Mouse (Mus musculus) embryonic stem cell, embryonic (primary cell): Measurements from ENCODE around the gene Tmem104.

Source experiments
- CTCF ChIA-PET, 4 experiments: fragments of 300-600 bp in 2 of 4; fragments of 350-600 bp in 2 of 4; sonication (Branson Sonifier 250); formaldehyde crosslinking; loops; one replicate each; lab custom pipeline; 2022; ENCODE audit warnings: inconsistent platforms in 2 of 4; lab: Charles Lee
- POLR2A ChIA-PET, 4 experiments: fragments of 300-600 bp in 2 of 4; fragments of 350-600 bp in 2 of 4; sonication (Branson Sonifier 250); formaldehyde crosslinking; loops; one replicate each; lab custom pipeline; 2022; ENCODE audit warnings: antibody characterized with exemption in 4 of 4, inconsistent platforms in 1 of 4; lab: Charles Lee

Tmem104 gene

DNA sequence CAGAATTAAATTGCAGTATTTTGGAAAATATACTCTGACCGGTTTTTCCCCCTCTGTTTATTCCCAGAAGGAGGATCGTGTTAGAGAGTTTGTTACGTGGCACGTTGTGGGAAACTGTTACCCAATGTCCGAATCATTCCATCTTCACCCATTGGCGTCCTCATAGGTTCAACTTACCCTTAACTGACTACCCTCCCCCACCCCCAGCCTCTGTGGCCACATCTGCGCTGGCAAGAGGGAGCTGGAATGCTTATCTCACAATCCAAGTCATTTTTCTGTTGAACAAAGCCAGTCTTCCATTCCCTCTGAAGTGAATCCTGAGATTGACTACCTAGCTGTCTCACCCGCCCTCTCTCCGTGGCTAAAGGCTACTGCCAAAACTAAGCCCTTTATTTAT, 25.1 kb upstream of the Tmem104 start:
- ChIA-PET CTCF (interaction anchor here (0.6 to 6.2 kb wide), 25 partner anchors 8 to 250 kb away, joined by 3 to 51 read pairs (median 5); partner anchors contain the start of genes Grin2c (in 2 of the 4), Nat9 (in 1 of the 4), Rab37 (in 1 of the 4) and Tmem104 (in 1 of the 4)), POLR2A (interaction anchor here (0.5 to 5.2 kb wide), 30 partner anchors 8 to 1800 kb away, joined by 3 to 67 read pairs (median 10); partner anchors contain the start of genes Fdxr (in 3 of the 4), Grin2c (in 2 of the 4), Nat9 (in 2 of the 4) and Tmem104 (in 2 of the 4))

DNA sequence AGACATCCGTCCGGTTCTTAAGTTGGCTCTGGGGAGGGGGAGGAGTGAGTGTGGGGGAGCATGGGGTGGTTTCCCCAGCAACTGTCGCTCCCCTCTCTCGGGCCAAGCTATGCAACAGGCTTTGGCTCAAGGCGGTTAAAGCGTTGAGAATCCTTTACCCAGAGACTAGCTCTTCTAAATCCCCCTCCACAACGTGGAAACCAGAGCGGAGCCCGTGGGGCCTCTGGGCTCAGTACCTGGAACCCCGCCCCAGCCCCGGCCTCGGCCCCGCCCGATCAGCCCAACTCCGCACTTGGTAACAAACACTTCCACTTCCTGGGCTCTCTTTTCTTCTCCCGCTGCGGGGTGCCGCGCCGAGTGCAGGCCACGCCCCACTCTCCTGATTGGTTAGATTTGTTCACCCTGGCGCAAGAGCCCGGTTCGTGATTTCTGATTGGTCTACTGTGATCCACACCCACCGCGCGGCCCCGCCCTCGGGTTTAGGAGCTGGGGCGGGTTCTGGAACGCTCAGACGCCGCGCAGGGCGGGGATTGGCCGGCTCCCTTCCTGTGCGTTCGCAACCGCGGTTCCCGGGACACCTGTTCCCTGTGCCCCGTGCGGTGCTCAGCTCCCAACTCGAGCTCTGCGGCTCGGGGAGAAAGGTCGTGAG, 24.3 kb upstream of the Tmem104 start, which contains the start of gene Slc9a3r1:
Gene Slc9a3r1 (plus strand): TSS at position 510 of the 649 bp plus-strand sequence.
- CTCF ChIA-PET, result interaction anchor here (0.5 to 6.2 kb wide), 58 partner anchors 9 to 651 kb away, joined by 3 to 51 read pairs (median 4); partner anchors contain the start of genes Fdxr (in 2 of the 4), Grin2c (in 2 of the 4), Caskin2 (in 1 of the 4) and Fads6 (in 1 of the 4)

DNA sequence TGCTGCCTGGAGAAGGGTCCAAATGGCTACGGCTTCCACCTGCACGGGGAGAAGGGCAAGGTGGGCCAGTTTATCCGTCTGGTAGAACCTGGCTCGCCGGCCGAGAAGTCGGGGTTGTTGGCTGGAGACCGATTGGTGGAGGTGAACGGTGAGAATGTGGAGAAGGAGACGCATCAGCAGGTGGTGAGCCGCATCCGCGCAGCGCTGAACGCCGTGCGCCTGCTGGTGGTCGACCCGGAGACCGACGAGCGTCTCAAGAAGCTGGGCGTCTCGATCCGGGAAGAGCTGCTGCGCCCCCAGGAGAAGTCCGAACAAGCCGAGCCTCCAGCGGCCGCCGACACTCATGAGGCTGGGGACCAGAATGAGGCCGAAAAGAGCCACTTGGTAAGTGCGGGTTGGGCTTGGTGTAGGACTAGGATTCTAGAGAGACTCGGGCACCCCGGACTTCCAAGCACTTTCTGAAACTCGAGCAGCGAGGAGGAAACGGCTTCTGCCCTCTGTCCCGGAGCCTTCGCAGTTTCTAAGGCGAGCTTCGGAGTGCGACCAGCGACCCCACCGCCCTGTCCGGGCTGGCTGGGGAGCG, 23.6 kb upstream of the Tmem104 start:
- ChIA-PET POLR2A (interaction anchor here (0.6 to 5.2 kb wide), 88 partner anchors 9 to 675 kb away, joined by 3 to 67 read pairs (median 4); partner anchors contain the start of genes Fdxr (in 4 of the 4), Nat9 (in 3 of the 4), Tmem104 (in 3 of the 4) and Fads6 (in 2 of the 4)), CTCF (interaction anchor here (0.5 to 6.2 kb wide), 55 partner anchors 10 to 650 kb away, joined by 3 to 51 read pairs (median 4); partner anchors contain the start of genes Fdxr (in 2 of the 4), Grin2c (in 2 of the 4), Caskin2 (in 1 of the 4) and Fads6 (in 1 of the 4))

More for the DNA sequence above, 24.3 kb upstream of the Tmem104 start, which contains the start of gene Slc9a3r1:
- POLR2A ChIA-PET, result interaction anchor here (0.6 to 5.2 kb wide), 82 partner anchors 9 to 676 kb away, joined by 3 to 67 read pairs (median 4); partner anchors contain the start of genes Fdxr (in 4 of the 4), Nat9 (in 3 of the 4), Tmem104 (in 3 of the 4) and Grin2c (in 2 of the 4)

DNA sequence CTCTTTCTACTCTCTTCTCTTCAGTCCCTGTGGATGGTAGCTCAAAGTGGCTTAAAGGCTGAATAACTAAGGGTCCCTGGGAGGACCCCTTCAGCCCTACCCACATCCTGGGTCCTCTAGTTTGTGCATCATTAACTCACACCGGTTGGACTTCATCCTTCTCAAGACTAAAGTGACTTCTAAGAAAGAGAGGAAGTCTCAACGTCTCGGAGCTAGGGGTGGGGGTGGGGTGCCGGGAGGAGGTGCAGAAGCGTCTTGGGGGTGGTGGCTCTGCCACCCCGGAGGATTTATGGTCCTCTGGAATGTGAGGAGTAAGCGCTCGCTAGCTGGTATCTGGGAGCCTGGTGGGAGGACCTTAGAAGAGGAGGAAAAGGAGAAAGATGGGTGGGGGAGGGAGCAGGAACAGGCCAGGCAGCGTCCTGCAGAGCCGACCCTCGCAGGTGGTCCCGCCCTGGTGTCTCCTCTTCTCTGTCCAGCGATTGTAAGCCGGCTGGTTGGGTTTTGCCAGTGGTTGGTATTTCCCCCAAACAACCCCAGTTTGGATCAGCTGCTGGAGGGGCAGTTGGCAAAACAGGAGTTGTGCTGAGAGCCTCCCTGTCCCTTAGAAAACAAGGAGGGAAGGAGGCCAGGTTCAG, 22.8 kb upstream of the Tmem104 start:
- ChIA-PET POLR2A (interaction anchor here (0.6 to 5.2 kb wide), 53 partner anchors 8 to 448 kb away, joined by 3 to 67 read pairs (median 6); partner anchors contain the start of genes Fads6 (in 2 of the 4), Fdxr (in 2 of the 4), Grin2c (in 2 of the 4) and Nat9 (in 2 of the 4)), CTCF (interaction anchor here (0.5 to 4.8 kb wide), 22 partner anchors 9 to 448 kb away, joined by 3 to 51 read pairs (median 5); partner anchors contain the start of genes Grin2c (in 1 of the 4), Mif4gd (in 1 of the 4), Nat9 (in 1 of the 4) and Nt5c (in 1 of the 4))

DNA sequence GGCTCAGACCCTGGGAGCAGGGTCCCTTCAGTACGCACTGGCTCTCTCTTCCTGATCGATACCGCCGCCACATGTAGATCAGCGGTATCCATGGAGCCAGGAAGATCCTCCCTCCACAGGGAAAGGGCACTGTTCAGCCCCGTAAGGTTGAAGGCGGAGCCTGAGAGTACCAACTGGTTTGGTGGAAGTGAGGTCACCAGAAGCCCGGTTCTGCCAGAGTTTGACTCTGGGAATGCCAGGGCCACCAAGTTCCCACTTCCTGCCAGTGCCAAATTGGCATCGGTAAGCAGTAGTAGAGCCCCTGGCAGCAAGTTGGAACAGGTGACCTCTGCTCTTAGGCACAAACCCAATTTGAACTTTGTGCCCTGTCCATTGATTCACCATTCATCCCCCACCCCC, 22.3 kb upstream of the Tmem104 start:
- ChIA-PET CTCF (interaction anchor here in 1 of 4 experiments (0.6 to 4.8 kb wide), 5 partner anchors 12 to 190 kb away, joined by 3 to 51 read pairs (median 11); partner anchors contain the start of genes Nat9 and Tmem104), POLR2A (interaction anchor here (1.3 to 5.2 kb wide), 19 partner anchors 8 to 349 kb away, joined by 3 to 67 read pairs (median 10); partner anchors contain the start of genes Nat9 (in 2 of the 4), Tmem104 (in 2 of the 4), Fads6 (in 1 of the 4) and Jpt1 (in 1 of the 4))

DNA sequence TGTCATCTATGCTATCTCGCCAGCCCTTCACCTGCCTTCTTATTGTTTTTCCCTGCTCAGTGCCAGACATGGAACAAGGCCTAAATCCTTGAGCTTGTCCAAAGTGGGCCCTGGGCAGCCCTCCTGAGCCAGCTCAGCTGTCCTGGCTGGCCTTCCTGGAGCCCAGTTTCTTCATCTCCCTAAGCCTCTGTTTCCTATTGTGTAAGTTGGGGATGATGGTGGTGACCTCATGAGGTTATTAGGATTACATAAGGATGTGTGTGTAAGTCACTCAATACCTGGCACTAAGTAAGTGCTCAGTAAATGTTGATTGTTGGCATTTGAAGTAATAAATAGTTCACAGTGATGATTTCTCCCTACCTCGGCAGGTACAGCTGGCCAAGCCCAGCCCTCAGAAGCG, 20.5 kb upstream of the Tmem104 start:
- CTCF ChIA-PET, result interaction anchor here in 2 of 4 experiments (0.6 to 1.4 kb wide), 3 partner anchors 15 to 36 kb away, joined by 5 to 6 read pairs (median 5); no protein-coding TSS in a partner anchor
- POLR2A ChIA-PET, result interaction anchor here in 3 of 4 experiments (0.6 to 2.7 kb wide), 12 partner anchors 8 to 118 kb away, joined by 3 to 10 read pairs (median 4); partner anchors contain the start of genes Fdxr (in 1 of the 3), Nat9 (in 1 of the 3) and Tmem104 (in 1 of the 3)

DNA sequence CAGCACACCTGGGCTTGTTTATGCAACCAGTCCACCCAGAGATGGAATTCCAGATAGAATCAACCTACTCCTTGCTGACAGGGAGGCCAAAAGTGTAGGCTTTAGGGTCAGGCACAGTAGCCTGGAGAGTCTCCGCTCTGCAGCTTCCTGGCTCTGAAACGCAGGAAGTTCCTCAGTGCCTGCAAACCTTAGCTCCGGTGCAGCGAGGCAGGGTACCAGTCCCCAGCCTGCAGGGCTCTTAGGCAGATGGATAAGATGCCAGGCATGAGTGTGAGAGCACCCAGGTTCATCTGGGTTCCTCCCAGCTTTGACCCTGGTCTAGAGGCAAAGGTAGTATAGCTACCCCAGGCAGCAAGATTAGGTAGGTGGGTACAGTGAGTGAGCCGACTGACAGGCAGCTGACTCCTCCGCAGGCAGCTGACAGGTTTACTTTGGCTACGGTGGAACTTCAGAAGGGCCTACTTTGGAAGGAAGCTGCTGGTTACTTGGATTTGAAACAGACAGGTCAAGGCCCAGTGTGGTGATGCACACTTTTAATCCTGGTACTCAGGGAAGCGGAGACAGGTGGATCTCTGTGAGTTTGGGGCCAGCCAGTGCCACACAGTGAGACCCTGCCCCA, 19.5 kb upstream of the Tmem104 start:
- POLR2A ChIA-PET, result interaction anchor here (0.6 to 2.7 kb wide), 13 partner anchors 8 to 267 kb away, joined by 3 to 10 read pairs (median 4); partner anchors contain the start of genes Fdxr (in 1 of the 4), Nat9 (in 1 of the 4) and Tmem104 (in 1 of the 4)
- CTCF ChIA-PET, result interaction anchor here in 3 of 4 experiments (0.6 to 1.8 kb wide), 6 partner anchors 14 to 87 kb away, joined by 3 to 6 read pairs (median 5); no protein-coding TSS in a partner anchor

DNA sequence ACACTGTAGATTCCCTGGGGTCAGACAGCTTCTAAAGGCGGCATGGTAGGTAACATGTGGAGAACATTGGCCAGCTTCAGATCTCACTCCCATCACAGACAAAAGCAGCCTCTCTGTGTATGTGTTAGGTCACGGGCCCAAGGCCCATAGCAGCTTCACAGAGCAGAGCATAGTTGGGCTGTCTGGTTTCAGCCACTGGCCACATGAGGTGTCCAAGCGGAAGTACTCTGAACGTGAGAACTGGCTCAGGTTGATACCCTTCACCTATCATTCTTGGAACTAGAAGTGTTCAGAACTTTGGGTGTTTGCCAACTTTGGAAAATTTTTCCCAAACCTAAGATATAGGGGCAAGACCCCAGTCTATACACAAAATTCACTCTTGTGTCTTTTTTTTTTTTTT, 17.9 kb upstream of the Tmem104 start:
- POLR2A ChIA-PET, result interaction anchor here in 1 of 4 experiments (0.6 to 0.9 kb wide), 2 partner anchors 9 to 236 kb away, joined by 3 read pairs; no protein-coding TSS in a partner anchor
- CTCF ChIA-PET, result interaction anchor here in 1 of 4 experiments (1.7 kb wide), 1 partner anchor 88 kb away, joined by 4 read pairs; no protein-coding TSS in a partner anchor

DNA sequence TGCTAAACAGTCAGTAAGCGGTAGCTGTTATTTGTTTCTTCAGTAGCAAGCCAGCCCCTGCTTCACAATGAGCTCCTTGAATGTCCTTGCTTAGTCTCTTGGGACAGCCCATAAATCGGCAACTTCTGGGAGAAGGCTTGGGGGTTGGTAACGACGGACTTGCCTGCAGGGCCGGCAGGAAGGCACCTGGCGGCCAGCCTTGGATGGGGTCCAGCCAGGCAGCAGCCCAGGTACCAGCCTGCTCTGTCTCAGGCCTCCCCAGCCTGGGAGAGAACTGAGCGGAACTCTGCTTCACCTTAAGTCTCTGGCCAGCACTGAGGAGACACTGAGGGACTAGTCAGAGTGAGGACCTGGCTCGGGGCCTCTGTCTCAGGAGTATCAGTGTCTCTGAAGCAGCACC, 16.2 kb upstream of the Tmem104 start:
- CTCF ChIA-PET, result no interaction called here
- POLR2A ChIA-PET, result interaction anchor here in 3 of 4 experiments (0.5 to 5.7 kb wide), 8 partner anchors 9 to 480 kb away, joined by 3 to 49 read pairs (median 4); partner anchors contain the start of genes Fdxr (in 1 of the 3), Slc9a3r1 (in 1 of the 3) and Tmem104 (in 1 of the 3)

DNA sequence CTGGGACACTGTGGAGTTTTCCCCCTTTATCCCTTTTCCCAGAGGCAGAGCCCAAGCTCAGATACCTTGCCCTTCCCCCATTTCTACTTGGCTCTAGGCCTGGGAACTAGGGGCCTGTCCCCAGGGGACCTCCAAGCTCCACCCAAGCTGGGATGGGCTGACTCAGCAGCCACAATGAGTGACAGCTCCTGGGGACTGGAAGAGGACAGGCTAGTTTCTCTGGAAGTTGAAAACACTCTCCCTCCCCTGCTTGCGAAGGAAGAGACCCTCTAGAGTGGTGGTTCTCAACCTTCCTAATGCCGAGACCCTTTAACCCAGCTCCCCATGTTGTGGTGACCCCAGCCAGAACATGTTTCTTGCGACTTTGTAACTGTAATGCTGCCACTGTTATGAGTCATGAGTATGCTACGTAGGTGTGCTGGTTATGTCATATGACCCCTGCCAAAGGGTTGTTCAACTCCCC, 14.4 kb upstream of the Tmem104 start:
- CTCF ChIA-PET, result interaction anchor here (0.7 to 2.3 kb wide), 12 partner anchors 10 to 92 kb away, joined by 3 to 18 read pairs (median 4); partner anchors contain the start of gene Slc9a3r1 (in 1 of the 4)

DNA sequence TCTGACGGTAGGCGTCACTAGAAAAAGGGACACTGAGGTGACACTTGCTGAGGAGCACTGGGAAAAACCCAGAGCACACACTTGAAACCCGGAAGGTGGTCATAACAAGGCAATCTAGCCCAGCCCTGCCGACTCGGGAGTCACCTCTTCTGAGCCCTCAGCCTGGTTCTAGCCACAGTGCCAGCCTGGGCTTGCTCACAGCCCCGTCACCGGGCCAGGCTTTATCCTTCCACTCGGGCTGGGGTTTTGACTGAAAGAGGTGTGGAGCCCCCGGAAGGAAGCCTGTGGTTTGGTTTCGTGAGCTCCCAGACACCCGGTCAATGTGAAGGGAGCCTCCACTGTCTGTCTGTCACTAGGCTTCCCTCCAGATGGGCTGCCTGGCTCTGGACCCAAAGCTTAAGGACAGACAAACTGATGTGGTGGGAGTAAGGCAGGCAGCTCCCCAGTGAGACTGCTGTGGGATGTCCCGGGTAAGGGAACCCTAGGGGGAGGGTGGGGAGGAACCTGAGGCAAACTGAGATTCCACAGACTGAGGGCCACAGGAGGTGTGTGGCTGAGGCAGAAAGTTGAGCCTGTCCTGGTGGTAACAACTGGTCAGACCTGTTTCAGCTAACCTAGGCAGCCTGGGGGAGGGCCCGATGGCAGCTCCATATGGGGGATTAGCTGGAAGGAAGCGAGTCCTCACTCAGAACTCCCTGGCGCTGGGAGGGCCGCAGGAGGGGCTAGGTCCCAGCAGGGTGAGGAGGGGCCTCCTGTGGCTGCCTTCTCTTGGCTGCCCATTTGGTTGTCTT, 13.5 kb upstream of the Tmem104 start:
- CTCF ChIA-PET, result interaction anchor here (0.7 to 2.3 kb wide), 13 partner anchors 8 to 354 kb away, joined by 3 to 18 read pairs (median 4); partner anchors contain the start of genes Nat9 (in 1 of the 4), Slc9a3r1 (in 1 of the 4) and Tmem104 (in 1 of the 4)
- POLR2A ChIA-PET, result interaction anchor here in 3 of 4 experiments (0.6 to 5.7 kb wide), 14 partner anchors 8 to 422 kb away, joined by 3 to 67 read pairs (median 4); partner anchors contain the start of genes Slc9a3r1 (in 3 of the 3), Fdxr (in 2 of the 3), Grin2c (in 1 of the 3) and Tmem104 (in 1 of the 3)

More for the DNA sequence above, 14.4 kb upstream of the Tmem104 start:
- POLR2A ChIA-PET, result interaction anchor here (0.7 to 5.7 kb wide), 19 partner anchors 9 to 341 kb away, joined by 3 to 67 read pairs (median 5); partner anchors contain the start of genes Fdxr (in 3 of the 4), Slc9a3r1 (in 3 of the 4), Jpt1 (in 1 of the 4) and Nat9 (in 1 of the 4)

DNA sequence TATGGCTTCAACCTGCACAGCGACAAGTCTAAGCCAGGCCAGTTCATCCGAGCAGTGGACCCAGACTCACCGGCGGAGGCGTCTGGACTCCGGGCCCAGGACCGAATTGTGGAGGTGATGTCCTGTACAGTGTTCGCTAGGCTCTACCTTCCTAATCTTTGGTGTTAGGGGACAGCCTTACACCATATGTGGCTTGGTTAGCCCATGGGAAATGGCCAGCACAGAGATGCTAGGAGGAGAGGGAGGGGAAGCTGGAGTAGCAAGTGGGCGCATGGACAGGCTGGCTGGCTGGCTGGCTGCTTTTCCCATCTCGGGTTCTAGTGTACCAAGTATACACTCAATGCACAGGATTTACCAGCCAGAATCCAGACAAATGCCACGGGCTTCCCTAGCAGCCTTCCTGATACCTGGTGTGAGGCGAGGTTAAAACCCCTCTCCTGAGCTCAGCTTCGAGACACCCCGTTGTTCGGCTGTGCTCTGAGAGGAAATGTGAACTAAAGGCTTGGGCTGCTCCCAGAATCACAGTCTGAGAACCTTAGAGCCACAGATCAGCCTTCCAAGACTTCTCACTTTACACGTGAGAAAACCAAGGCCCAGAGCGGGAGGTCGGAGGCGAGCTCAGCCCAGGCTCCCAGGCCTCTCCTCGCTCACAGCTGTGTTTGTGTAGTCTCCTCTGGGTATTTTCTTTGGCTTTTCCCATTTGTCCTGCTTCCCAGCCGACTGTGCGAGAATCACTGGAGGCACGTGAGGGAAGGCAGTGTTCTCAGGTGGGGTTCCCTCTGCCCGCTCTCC, 10.7 kb upstream of the Tmem104 start:
- CTCF ChIA-PET, result interaction anchor here (0.6 to 2.4 kb wide), 7 partner anchors 16 to 296 kb away, joined by 3 to 7 read pairs (median 4); no protein-coding TSS in a partner anchor
- POLR2A ChIA-PET, result interaction anchor here in 3 of 4 experiments (1.2 to 5.7 kb wide), 7 partner anchors 9 to 100 kb away, joined by 3 to 67 read pairs (median 6); partner anchors contain the start of genes Slc9a3r1 (in 3 of the 3) and Fdxr (in 1 of the 3)

DNA sequence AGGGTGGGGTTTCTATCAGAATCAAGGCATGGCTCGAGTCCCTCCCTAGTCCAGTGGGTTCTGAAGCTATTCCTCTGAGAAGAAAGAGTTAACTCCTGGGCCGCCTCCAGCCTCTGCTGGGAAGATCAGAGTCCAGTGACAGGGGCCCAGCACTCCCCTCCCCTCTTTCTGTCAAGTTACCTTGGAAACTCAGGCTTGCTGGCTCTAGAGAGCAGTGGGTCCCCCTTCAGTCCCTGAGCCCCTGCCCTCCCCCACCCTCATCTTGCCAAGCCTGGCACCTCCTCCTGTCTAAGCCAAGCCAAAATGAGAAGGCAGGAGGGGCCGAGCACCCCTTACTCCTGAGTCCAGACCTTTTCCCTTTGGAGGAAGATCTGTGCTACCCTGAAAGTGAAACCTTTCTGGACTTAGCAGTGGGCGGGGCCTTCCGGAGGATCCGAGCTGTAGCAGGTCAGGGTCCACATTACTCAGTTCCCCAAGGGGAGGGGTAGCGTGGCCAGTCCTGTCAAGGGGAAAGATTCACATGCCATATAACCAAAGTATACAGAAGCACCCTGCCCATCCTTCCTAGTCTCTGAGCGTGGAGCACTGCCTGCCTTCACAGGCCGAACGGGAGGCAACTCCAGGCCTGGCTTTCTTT, 9.6 kb upstream of the Tmem104 start:
- ChIA-PET CTCF (interaction anchor here in 3 of 4 experiments (0.6 to 2.0 kb wide), 4 partner anchors 17 to 142 kb away, joined by 3 to 7 read pairs (median 4); no protein-coding TSS in a partner anchor), POLR2A (interaction anchor here in 3 of 4 experiments (0.6 to 2.8 kb wide), 6 partner anchors 10 to 120 kb away, joined by 3 to 10 read pairs (median 4); partner anchors contain the start of genes Fads6 (in 1 of the 3), Nat9 (in 1 of the 3), Slc9a3r1 (in 1 of the 3) and Tmem104 (in 1 of the 3))
